Mouse (Mus musculus) embryonic fibroblast, embryonic 13.5 days (primary cell): ENCODE data around the gene Snx14. TPM values are rescaled to one million over a fixed set of nuclear protein-coding genes. Genes with fewer than 3 reads are reported as not detected.
A peak's percentile ranks its signal among the peaks of the same experiment; 100 is the strongest.
"Not testable (repeated sequence)": the region's sequence is repeated elsewhere in the genome, so short reads cannot be mapped to it uniquely, and the experiment has no call there.

ENCODE experiments used
- H3K27ac ChIP-seq: 2 replicates; pipeline ENCODE4 v1.5.1; 2012; ENCODE audit warnings: low read length, control low read depth, inconsistent platforms; ENCODE audit not compliant: insufficient read depth
- H3K4me1 ChIP-seq: 2 replicates; pipeline ENCODE4 v1.6.1; 2011; ENCODE audit warnings: low read length; ENCODE audit not compliant: control insufficient read depth, insufficient read depth
- H3K4me3 ChIP-seq: 2 replicates; pipeline ENCODE4 v1.5.1; 2011; ENCODE audit warnings: mild to moderate bottlenecking, control low read depth, low read length; ENCODE audit not compliant: insufficient read depth
- CTCF ChIP-seq: IDR thresholded peaks from 2 replicates; pipeline ENCODE4 v1.5.1; 2011; ENCODE audit warnings: mild to moderate bottlenecking, control low read depth, low read length, moderate library complexity, borderline replicate concordance; ENCODE audit not compliant: insufficient read depth
- POLR2A ChIP-seq: IDR thresholded peaks from 2 replicates; pipeline ENCODE4 v1.6.1; 2011; ENCODE audit warnings: low read depth, mild to moderate bottlenecking, control low read depth, low read length, moderate library complexity
- polyA plus RNA-seq: library from polyadenylated mRNA; stranded (reverse); fragments of >200 nt; gene quantifications from 2 replicates; pipeline ENCODE4 v1.2.4, GENCODE M21; 2011; ENCODE audit warnings: low read depth; ENCODE audit not compliant: missing spikeins, insufficient read length

The Snx14 gene
- polyA plus RNA-seq, result 33.9 and 34.3 TPM in 2 replicates

DNA sequence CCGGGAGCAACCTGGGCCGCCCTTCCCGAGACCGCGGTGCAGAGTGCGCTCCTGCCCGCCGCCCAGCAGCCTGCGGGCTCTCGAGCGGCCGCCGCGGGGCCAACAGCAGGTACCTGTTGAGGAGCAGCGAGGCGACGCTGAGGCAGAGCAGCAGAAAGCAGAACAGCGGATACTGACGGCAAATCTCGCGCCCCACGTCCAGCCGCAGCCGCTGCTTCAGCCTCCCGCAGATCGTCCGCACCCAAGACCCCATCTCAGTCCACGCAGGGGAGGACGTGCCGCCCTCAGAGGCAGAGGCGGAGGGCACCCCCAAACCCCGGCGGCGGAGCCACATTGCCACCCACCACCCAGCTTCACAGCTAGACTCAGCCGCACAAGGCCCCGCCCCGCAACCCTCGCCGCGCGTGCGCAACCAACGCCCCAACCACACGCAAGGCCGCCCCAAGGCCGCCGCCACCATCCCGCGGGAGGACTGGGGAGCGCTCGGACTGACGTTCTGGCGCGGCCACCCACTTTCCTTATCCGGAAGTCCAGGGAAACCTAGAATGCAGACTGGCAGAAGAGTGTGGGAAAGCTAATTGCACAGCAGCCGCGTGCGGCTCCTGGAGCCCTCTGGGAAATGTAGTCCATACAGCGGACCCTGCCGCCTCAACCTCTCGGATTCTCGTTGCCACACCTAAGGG, at the start of gene Snx14:
Snx14 (minus strand) TSS at position 404 of the 683 bp plus-strand sequence.
- peak within 1 kb of the TSS; percentile 75 for H3K27ac ChIP-seq
- H3K4me3 ChIP-seq, result peak within 1 kb of the TSS; percentile 72
- TF ChIP-seq CTCF (no peak), POLR2A (peak; percentile 84)
- H3K4me1 ChIP-seq, result peaks cover 2% of the 10 kb centered on the region

DNA sequence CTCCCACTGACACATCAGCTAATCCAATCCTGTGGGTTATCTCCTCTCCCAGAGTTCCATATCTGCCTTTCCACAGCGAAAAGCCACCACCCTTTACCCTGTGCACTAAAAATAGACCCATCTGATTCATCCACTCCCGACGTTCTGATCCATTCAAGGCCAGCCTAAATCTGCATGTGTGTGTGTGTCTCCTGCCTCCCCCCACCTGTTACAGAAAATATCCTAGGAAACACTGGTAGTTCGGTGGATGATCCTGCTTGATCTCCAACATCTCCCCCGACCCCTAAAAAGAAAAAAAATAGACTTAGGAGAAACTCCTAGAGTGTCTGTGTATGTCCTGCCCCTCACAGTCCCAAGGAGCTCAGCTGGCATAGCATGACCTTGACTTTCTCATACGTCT, 45.8 kb upstream of the Snx14 start:
- H3K4me1 ChIP-seq, result peaks cover 5% of the 10 kb centered on the region; the same call in 1 of the 2 replicates
- no peak overlapping the region for H3K4me3 ChIP-seq
- TF ChIP-seq POLR2A (no peak), CTCF (no peak)
- H3K27ac ChIP-seq, result 0 out of 2 replicates have a peak overlapping the region, but pooled peaks have one; percentile 16

DNA sequence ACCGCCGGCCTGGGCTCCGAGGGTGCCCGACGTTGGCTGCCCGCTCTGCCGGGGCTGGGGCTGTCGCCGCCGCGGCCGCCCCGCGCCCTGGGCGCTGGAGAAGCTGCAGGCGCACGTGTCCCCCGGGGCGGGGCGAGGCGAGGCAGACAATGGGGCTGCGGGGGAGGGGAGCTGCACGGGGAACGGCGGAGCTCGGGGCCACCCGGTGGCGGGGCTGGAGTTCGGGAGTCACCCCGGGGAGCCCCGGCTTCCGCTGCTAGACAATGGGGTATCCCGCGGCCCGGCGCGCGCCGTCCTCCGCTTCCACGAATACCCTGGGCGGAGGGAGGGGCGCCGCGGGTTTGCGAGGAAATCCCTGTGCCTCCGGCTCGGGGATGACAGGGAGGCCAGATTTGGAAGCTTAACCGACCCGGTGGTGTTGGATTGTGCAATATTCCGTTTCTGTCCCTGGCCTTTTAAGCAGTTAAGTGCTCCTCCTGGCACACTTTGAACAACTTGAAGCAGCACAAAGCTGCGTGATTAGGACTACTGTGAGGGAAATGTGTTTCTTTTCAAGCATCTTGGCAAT, 44.2 kb upstream of the Snx14 start:
- Histone ChIP-seq H3K27ac (peak overlapping the region; percentile 97), H3K4me3 (peak overlapping the region; percentile 82), H3K4me1 (peaks cover 5% of the 10 kb centered on the region; the same call in 1 of the 2 replicates)
- TF ChIP-seq POLR2A (peak; percentile 36), CTCF (no peak)

GRCm38 (mm10) chr9:88482230-88482828, 43.6 kb upstream of the Snx14 start, which contains the start of gene Syncrip:
Gene Syncrip (minus strand): TSS chr9:88482574.
- TF ChIP-seq POLR2A, result peak; percentile 77
- peak within 1 kb of the TSS; percentile 98 for H3K27ac ChIP-seq
- not testable (repeated sequence) for H3K4me1 ChIP-seq
- peak within 1 kb of the TSS; percentile 82 for H3K4me3 ChIP-seq

DNA sequence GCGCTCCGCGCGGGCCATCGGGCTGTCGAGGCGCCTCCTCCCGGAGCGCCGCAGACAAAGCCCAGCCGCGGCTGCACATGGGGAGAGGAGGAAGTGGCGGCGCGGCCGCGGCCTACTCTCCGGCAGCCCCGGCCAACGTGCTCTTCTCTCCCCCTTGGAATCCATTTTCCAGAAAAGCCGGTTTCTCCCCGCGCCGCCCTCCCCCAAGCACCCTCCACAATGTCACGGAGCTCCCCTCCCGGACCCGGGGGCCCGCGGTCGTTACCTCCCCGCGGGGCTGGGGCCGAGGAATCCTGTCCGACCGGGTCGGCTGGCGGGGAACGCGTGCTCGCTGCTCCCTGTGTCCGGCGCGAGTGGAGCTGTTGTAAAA, 43.0 kb upstream of the Snx14 start:
- peaks cover 5% of the 10 kb centered on the region; the same call in 1 of the 2 replicates for H3K4me1 ChIP-seq
- no peak for TF ChIP-seq CTCF
- no peak for TF ChIP-seq POLR2A
- peak overlapping the region; percentile 81 for H3K4me3 ChIP-seq
- peak overlapping the region; percentile 97 for H3K27ac ChIP-seq

- TF ChIP-seq CTCF, result no peak
- no peak for TF ChIP-seq POLR2A
- Histone ChIP-seq H3K4me3 (peak overlapping the region; percentile 81), H3K27ac (peak overlapping the region; percentile 97)
These were observed 42.5 kb upstream of the Snx14 start for GRCm38 (mm10) chr9:88481061-88481790.

GRCm38 (mm10) chr9:88480120-88480519, 41.4 kb upstream of the Snx14 start:
- TF ChIP-seq POLR2A (no peak), CTCF (no peak)
- Histone ChIP-seq H3K4me1 (peaks cover 5% of the 10 kb centered on the region; the same call in 1 of the 2 replicates), H3K27ac (no peak overlapping the region), H3K4me3 (peak overlapping the region; percentile 83)

More at GRCm38 (mm10) chr9:88481061-88481790, 42.5 kb upstream of the Snx14 start:
- peaks cover 5% of the 10 kb centered on the region; the same call in 1 of the 2 replicates for H3K4me1 ChIP-seq

DNA sequence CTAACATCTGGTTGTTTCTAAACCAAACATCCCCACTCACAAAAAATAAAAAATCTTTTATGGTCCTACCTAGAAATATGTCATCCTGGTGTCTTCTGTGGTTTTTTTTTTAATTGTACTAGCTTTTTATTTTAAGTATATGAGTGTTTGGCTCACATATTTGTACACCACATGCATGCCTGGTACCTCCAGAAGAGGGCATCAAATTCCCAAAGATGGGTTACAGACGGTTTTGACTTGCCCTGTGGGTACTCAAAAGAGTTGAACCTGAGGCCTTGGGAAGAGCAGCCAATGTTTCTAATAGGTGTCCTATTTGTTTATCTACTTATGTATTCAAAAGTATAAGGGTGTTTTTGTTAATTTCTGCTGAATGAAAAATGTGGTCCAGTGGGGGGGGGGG, 37.4 kb upstream of the Snx14 start:
- Histone ChIP-seq H3K4me3 (no peak overlapping the region), H3K4me1 (no peaks in the 10 kb centered on the region), H3K27ac (no peak overlapping the region)
- TF ChIP-seq CTCF (no peak), POLR2A (no peak)

GRCm38 (mm10) chr9:88461017-88461416, 22.3 kb upstream of the Snx14 start:
- not testable (repeated sequence) for H3K4me1 ChIP-seq, H3K4me3 ChIP-seq, H3K27ac ChIP-seq
